ENCODE assay signal across 16 mouse cellular contexts in genomic region chr7:139974307-139974706, GRCm38 (mm10). TPM values are rescaled to one million over a fixed set of nuclear protein-coding genes. Genes with fewer than 3 reads are reported as not detected.
A peak's percentile ranks its signal among the peaks of the same experiment; 100 is the strongest.
DNase-seq lines count a peak whose midpoint lies in the region; ATAC-seq lines count a peak whose summit lies in the region.
"Had no signal": no experiment of that assay in that cellular context is flagged by ENCODE, and none has a peak within 500 bp of the region (broad histone marks: within the 10 kb centered on the region; RNA-seq: fewer than 3 reads in every experiment).

No protein-coding gene starts in this region.

- peak overlapping the region; percentile 42 for H3K27ac ChIP-seq in liver, embryonic 16.5 days (ENCODE audit: low read length)
- H3K27ac ChIP-seq: limb, embryonic 13.5 days; neural tube, embryonic 13.5 days had no signal

- H3K27me3 ChIP-seq in liver, embryonic 16.5 days (ENCODE audit: control insufficient read depth, insufficient read depth, low read depth, low read length) = no peaks in the 10 kb centered on the region
- H3K27me3 ChIP-seq: limb, embryonic 13.5 days; neural tube, embryonic 13.5 days had no signal

- H3K4me2 ChIP-seq in liver, embryonic 16.5 days (ENCODE audit: low read depth, low read length) = no peak overlapping the region
- H3K4me2 ChIP-seq: limb, embryonic 13.5 days; neural tube, embryonic 13.5 days had no signal

- H3K4me1 ChIP-seq in liver, embryonic 16.5 days (ENCODE audit: control insufficient read depth, low read depth, low read length) = peaks cover 11% of the 10 kb centered on the region

- no peaks in the 10 kb centered on the region for H3K36me3 ChIP-seq in liver, embryonic 16.5 days (ENCODE audit: control insufficient read depth, insufficient read depth)
- H3K36me3 ChIP-seq: limb, embryonic 13.5 days; neural tube, embryonic 13.5 days had no signal

- H3K4me3 ChIP-seq in liver, embryonic 16.5 days (ENCODE audit: low read depth, low read length) = no peak overlapping the region
- H3K4me3 ChIP-seq: limb, embryonic 13.5 days; neural tube, embryonic 13.5 days had no signal

- no peak overlapping the region for H3K9ac ChIP-seq in liver, embryonic 16.5 days (ENCODE audit: low read depth, low read length)
- H3K9ac ChIP-seq: limb, embryonic 13.5 days; neural tube, embryonic 13.5 days had no signal

- no peaks in the 10 kb centered on the region for H3K9me3 ChIP-seq in liver, embryonic 16.5 days (replicated peaks; ENCODE audit: control insufficient read depth, low read length)
- H3K9me3 ChIP-seq: limb, embryonic 13.5 days; neural tube, embryonic 13.5 days had no signal

- WGBS in liver, embryonic 16.5 days (ENCODE audit: insufficient replicate concordance) = 20% methylated on average over 10 of the region's 10 CpGs

- ATAC-seq in liver, embryonic 16.5 days (ENCODE audit: low read depth) = peak; percentile 27; the same call in 1 of the 2 replicates
- ATAC-seq in activated CD4-positive, CD25-positive, alpha-beta regulatory T cell, adult 4 months = peak; percentile 69
- peak; percentile 60 for ATAC-seq in megakaryocyte progenitor cell, adult 5-6 weeks (replicated peaks; ENCODE audit: poor library complexity)

- DNase-seq in liver (no peak), A20 (ENCODE audit: low read depth, low spot score) (peak; percentile 33)
- DNase-seq in adrenal gland, adult (ENCODE audit: inconsistent age in 2 of 2, low spot score in 1 of 2) = no peak
- no peak for DNase-seq in testis, postnatal 10 days (ENCODE audit: low spot score)
- no peak for DNase-seq in c-Kit-positive CD71-positive TER-119-positive erythroid progenitor cells, embryonic 14.5 days (ENCODE audit: low spot score)
- DNase-seq: cerebellum, adult 8-10 months; gastrocnemius, postnatal 10 days; kidney, postnatal 25 days had no signal

RNA-seq across cellular contexts. Expression of gene 6430531B16Rik, which starts 4.2 kb away (rescaled TPM):
- not detected in 2 replicates for polyA plus RNA-seq in liver, embryonic 16.5 days (2015; fragmentation: Nextera tagmentation; extraction: Ambion mirVana)
- 1 to 10 TPM in 1 of 2 experiments, not detected in 1; 1.2 TPM for polyA plus RNA-seq in activated CD4-positive, CD25-positive, alpha-beta regulatory T cell, adult 4 months (2017; shearing (Covaris generic))
- 0.10 and 0.27 TPM in 2 replicates for total RNA-seq in megakaryocyte progenitor cell, adult 5-6 weeks (2015)
- total RNA-seq in megakaryocyte progenitor cell, adult 5-6 weeks (2017) = 0.57 TPM in 1 of 2 replicates, not detected in the other
- total RNA-seq: gastrocnemius, postnatal 10 days had no signal

RNA-seq across cellular contexts. Expression of gene Adam8, which starts 18.1 kb away (rescaled TPM):
- 1.6 and 1.8 TPM in 2 replicates for polyA plus RNA-seq in liver, embryonic 16.5 days (2015; fragmentation: Nextera tagmentation; extraction: Ambion mirVana)
- 1 to 10 TPM; 9.6 to 9.9 TPM for polyA plus RNA-seq in activated CD4-positive, CD25-positive, alpha-beta regulatory T cell, adult 4 months (2017; shearing (Covaris generic))
- 1.3 and 1.9 TPM in 2 replicates for total RNA-seq in megakaryocyte progenitor cell, adult 5-6 weeks (2015)
- 1.3 and 1.7 TPM in 2 replicates for total RNA-seq in megakaryocyte progenitor cell, adult 5-6 weeks (2017)

RNA-seq across cellular contexts. Expression of gene Utf1, which starts 30.7 kb away (rescaled TPM):
- polyA plus RNA-seq in liver, embryonic 16.5 days (2015; fragmentation: Nextera tagmentation; extraction: Ambion mirVana) = not detected in 2 replicates
- 1 to 10 TPM in 1 of 2 experiments, under 1 TPM in 1; 0.90 to 2.2 TPM for polyA plus RNA-seq in activated CD4-positive, CD25-positive, alpha-beta regulatory T cell, adult 4 months (2017; shearing (Covaris generic))
- not detected in 2 replicates for total RNA-seq in megakaryocyte progenitor cell, adult 5-6 weeks (2015)
- not detected in 2 replicates for total RNA-seq in megakaryocyte progenitor cell, adult 5-6 weeks (2017)
- total RNA-seq: adrenal gland, postnatal 4 days; gastrocnemius, postnatal 10 days had no signal
- polyA plus RNA-seq: embryonic facial prominence, embryonic 11.5 days; forebrain, embryonic 11.5 days; neural tube, embryonic 13.5 days had no signal
